Mouse (Mus musculus): ENCODE measurements around the gene Htr6.

Htr6 gene

GRCm38 (mm10) chr4:139043600-139043999, 31.8 kb downstream of the Htr6 start:
- DNase-seq, result no peak

- DNase-seq, result no peak
Measured at GRCm38 (mm10) chr4:139042611-139043010, 32.8 kb downstream of the Htr6 start.

GRCm38 (mm10) chr4:139040084-139040839, 35.1 kb downstream of the Htr6 start:
- DNase-seq, result no peak

- DNase-seq, result no peak
Measured at GRCm38 (mm10) chr4:139037795-139038607, 37.4 kb downstream of the Htr6 start.

GRCm38 (mm10) chr4:139035799-139036198, 39.6 kb downstream of the Htr6 start:
- DNase-seq, result no peak

GRCm38 (mm10) chr4:139034942-139035341, 40.4 kb downstream of the Htr6 start:
- DNase-seq, result no peak

- DNase-seq, result no peak
Measured at GRCm38 (mm10) chr4:139034540-139034939, 40.8 kb downstream of the Htr6 start.

DNA sequence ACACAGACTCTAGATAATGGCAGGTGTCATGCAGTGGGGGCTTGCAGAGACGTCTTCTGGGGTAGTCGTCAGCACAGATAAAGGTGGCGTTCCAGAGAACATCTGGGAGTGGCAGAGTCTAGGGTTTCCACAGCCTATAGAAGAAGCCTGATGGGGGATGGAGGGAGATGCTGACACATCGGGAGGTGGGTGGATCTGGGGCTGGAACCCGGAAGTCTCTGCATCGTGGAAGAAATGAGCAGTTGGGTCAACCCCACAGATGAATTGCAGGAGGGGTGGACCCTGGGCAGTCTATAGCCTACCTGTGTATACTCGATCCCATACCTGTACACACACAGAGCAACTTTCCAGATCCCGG, 41.4 kb downstream of the Htr6 start:
- no peak for DNase-seq

DNA sequence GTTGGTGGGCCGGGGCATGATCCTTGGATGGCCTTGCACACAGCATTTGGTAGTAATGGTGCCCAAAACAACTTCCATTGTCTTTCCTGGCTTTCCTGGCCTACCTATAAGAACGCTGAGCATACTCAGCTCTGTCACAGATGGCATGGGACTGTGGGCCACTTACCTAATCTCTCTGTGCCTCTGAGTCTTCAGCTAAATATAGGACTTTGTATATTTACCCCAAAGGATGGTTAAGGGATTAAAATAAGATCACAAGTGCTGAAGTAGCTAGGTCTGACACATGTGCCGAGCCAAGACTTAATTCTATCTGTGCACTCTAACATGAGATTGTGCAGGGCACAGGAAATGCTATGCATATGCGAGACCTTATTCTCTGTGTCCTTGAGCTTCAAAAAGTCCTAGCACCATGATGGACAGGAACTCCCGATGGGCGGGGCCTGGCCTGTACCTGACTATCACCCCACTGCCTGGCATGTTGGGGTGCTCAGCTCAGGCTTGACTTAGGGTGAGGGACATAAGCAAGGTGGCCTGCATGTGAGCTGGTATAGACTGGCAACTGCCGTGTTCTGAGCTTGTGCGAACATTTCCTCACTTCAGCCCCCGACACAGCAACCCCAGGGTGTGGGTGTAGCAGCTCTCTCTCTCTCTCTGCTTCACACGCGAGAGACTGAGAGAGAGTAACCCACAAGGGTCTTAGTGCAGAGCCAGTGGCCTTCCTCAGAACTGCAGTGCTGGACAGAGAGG, 41.9 kb downstream of the Htr6 start:
- no peak for DNase-seq

DNA sequence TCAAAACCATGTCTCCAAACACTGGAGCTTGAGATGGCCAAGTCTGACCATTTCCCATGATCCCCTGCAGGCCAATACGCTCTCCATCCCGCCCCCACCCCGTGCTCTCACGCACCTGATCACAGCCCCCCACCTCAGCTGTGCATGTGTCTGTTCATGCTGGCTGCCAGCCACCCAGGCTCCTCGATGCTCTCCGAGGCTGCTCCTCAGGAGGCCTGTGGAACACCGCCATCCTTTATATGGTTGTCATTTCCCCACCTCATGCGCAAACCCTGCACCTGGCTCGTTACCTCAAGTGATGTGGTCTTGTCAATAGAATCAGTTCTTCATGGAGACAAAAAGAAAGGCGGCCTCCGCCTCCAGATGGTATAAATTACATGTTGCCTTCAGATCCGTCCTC, 42.8 kb downstream of the Htr6 start:
- no peak for DNase-seq

- no peak for DNase-seq
Measured at GRCm38 (mm10) chr4:139030675-139031074, 44.7 kb downstream of the Htr6 start.

GRCm38 (mm10) chr4:139024379-139024778, 51.0 kb downstream of the Htr6 start:
- no peak for DNase-seq

GRCm38 (mm10) chr4:139020385-139020784, 55.0 kb downstream of the Htr6 start:
- no peak for DNase-seq

DNA sequence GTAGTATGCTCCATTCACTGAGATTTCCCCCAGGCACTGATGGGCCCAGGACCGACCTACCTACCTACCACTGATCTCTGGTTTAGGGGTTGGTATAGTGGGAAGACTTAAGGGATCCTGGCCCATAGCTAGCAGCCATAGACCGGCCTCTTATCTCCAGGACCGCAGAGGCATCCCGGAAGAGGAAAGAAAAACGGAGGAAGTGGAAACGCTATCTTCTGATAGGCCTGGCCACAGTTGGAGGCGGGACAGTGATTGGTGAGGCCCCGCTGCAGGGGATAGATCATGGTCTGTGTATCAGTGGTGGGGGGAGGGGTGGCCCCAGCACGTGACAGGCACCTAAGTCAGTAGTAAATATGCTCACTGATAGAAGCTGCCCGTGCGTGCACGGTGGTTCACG, 56.0 kb downstream of the Htr6 start:
- DNase-seq, result no peak

GRCm38 (mm10) chr4:139018976-139019375, 56.4 kb downstream of the Htr6 start:
- DNase-seq, result no peak

DNA sequence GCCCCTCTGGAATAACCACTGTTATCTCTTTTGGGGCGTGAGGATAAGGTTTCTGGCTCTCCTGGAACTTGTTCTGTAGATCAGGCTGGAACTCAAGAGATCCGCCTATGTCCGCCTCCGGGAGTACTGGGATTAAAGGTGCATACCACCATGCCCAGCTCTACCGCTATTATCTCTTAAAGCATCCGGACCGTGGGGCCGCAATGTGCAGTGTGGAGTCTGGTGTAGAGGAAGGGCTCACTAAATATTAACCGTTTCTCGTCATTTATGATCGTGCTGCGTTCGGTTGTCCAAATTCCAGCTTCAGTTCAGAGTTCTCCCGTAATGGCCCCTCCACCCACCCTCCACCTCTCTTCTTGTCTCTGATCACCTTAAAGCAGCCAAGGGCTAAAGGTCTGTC, 57.0 kb downstream of the Htr6 start:
- DNase-seq, result no peak

DNA sequence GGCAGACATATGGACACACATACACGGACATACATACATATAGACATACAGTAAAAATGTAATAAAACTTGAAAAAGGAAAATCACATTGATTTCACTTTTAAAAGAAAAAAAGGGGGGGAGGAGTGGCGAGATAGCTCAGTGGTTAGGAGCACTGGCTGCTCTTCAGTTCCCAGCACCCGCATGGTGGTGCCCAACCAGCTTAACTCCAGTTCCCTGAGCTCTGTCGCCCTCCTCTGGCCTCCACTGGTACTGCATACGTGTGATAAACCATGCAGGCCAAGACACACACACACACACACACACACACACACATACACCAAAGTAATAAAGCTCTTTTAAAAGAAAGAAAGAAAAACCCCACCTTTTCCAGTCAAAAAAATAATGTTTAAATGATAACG, 60.6 kb downstream of the Htr6 start:
- DNase-seq, result peak; percentile 45

- no peak for DNase-seq
Measured at GRCm38 (mm10) chr4:139013281-139013680, 62.1 kb downstream of the Htr6 start.

- DNase-seq, result no peak
Measured at GRCm38 (mm10) chr4:139011201-139011702, 64.1 kb downstream of the Htr6 start.
